Mouse (Mus musculus) kidney, adult 18-20 months (tissue): Measurements from ENCODE around the gene Naa40.
A peak's percentile ranks its signal among the peaks of the same experiment; 100 is the strongest.

Experiments
- DNase-seq: peaks from one replicate; pipeline ENCODE4 v3.0.0; 2021

Naa40 gene

DNA sequence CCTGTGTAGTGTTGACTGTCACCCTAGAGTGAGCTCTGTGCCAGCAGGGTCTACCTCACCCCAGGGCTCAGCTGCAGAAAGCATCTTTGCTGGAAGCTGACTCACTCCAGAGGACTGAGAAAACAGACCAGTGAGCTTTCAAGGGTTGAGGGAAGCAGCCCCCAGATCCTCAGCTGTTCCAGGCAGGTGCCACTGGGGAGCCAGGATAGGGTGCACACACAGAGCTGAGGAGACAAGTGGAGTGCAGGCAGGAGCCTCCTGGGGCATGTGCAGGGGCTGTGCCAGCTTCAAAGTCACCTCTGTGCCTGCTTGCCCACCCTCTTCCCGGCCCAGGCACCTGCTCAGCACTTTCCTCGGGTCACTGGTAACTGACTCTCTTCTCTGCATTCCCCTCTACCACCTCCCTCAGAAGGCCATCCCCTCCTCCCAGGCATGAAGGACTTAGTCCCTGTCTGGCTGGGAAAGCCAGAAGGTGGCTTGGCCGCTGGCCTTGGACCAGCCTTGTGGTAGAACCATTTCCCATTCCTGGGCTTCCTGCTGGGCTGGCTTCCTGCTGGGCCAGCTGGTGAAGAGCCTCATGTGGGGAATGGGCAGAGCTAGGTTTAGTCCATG lies 62.0 kb downstream of the Naa40 start:
- peak; percentile 74 for DNase-seq

- DNase-seq, result no peak
These were observed 63.0 kb downstream of the Naa40 start for GRCm38 (mm10) chr19:7177804-7178511.

- no peak for DNase-seq
These were observed 64.8 kb downstream of the Naa40 start for GRCm38 (mm10) chr19:7176041-7176696.
